28 mouse cellular contexts compared by ENCODE assay signal in the genomic region with DNA sequence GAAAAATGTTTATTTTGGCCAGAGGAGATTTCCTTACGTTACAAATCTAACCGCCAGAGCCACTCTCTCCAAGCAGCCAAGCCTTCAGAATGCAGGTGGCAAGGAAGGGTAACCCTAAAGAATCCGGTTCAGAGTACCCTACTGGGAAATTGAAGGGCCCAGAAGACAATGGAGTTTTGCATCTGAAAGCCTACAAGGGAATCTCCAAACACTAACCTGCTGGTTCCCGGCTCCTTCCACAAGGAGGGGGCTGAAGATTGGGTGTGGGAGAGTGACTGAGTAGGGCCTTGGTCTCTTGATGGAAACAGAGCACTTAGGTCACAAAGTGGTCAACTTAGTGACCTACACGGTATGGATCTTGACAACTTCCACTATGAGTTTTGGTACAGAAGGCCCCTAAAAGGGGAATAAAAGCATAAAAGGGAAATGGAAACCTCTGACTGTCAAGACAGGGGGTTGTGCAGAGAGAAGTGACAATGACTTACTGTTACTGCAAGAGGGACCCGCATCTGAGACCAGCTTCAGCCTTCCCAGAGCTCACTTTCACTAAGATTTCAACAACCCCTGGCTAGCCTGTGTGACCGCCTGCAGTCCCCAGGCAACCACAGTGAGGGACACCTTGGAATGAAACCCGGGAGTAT. TPM values are rescaled to one million over a fixed set of nuclear protein-coding genes. Genes with fewer than 3 reads are reported as not detected.
DNase-seq lines count a peak whose midpoint lies in the region; ATAC-seq and TF ChIP-seq lines count a peak whose summit lies in the region.
"Had no signal": no experiment of that assay in that cellular context is flagged by ENCODE, and none has a peak within 500 bp of the region (broad histone marks: within the 10 kb centered on the region; RNA-seq: fewer than 3 reads in every experiment).

No protein-coding gene starts in this region.

- peak; percentile 32 for DNase-seq in embryo, embryonic 9.5 days (ENCODE audit: extremely low spot score)
- DNase-seq in embryo, embryonic 10 days (ENCODE audit: low spot score), result no peak
- DNase-seq in hindbrain, embryonic 10.5 days (ENCODE audit: low spot score), result no peak
- DNase-seq in ES-E14 (ENCODE audit: low read depth, low spot score), result peak; percentile 56
- no peak for DNase-seq in urinary bladder, postnatal 25 days (ENCODE audit: low spot score)
- no peak for DNase-seq in forebrain, embryonic 11.5 days (ENCODE audit: low spot score)
- DNase-seq: adrenal gland, postnatal 25 days; cerebellum, postnatal 10 days; gastrocnemius, postnatal 10 days; heart, adult 2 months; layer of hippocampus, postnatal 36 days; lung, adult 18-20 months; lung, postnatal 10 days; midbrain, embryonic 14.5 days; right cerebral cortex, adult 18-20 months; right cerebral cortex, postnatal 4 days; thymus, adult 18-20 months; thymus, postnatal 36 days had no signal

- H3K9me3 ChIP-seq in hindbrain, embryonic 15.5 days, result no peaks in the 10 kb centered on the region
- H3K9me3 ChIP-seq in hindbrain, embryonic 10.5 days, result no peaks in the 10 kb centered on the region
- no peaks in the 10 kb centered on the region for H3K9me3 ChIP-seq in ES-E14 (ENCODE audit: control insufficient read depth, insufficient read depth, low read depth, low read length)
- H3K9me3 ChIP-seq in forebrain, embryonic 11.5 days (ENCODE audit: control insufficient read depth, low read length), result no peaks in the 10 kb centered on the region
- H3K9me3 ChIP-seq: hindbrain, embryonic 12.5 days; intestine, embryonic 15.5 days; limb, embryonic 12.5 days; megakaryocyte, embryonic 14.5 days had no signal

- no peaks in the 10 kb centered on the region for H3K36me3 ChIP-seq in hindbrain, embryonic 15.5 days
- H3K36me3 ChIP-seq in hindbrain, embryonic 10.5 days, result no peaks in the 10 kb centered on the region
- H3K36me3 ChIP-seq in ES-E14 (ENCODE audit: control insufficient read depth, insufficient read depth, low read length, poor library complexity, severe bottlenecking), result no peaks in the 10 kb centered on the region
- no peaks in the 10 kb centered on the region for H3K36me3 ChIP-seq in forebrain, embryonic 11.5 days (ENCODE audit: control insufficient read depth, insufficient read depth, low read length)
- H3K36me3 ChIP-seq: hindbrain, embryonic 12.5 days; intestine, embryonic 15.5 days; limb, embryonic 12.5 days had no signal

- no peak overlapping the region for H3K27ac ChIP-seq in hindbrain, embryonic 15.5 days (replicated peaks)
- H3K27ac ChIP-seq in hindbrain, embryonic 10.5 days, result no peak overlapping the region
- H3K27ac ChIP-seq in ES-E14 (ENCODE audit: insufficient read depth, low read depth, low read length, poor library complexity, severe bottlenecking), result no peak overlapping the region
- H3K27ac ChIP-seq in forebrain, embryonic 11.5 days (ENCODE audit: low read depth, low read length), result no peak overlapping the region
- H3K27ac ChIP-seq: heart, adult 2 months; hindbrain, embryonic 12.5 days; intestine, embryonic 15.5 days; limb, embryonic 12.5 days had no signal

- H3K27me3 ChIP-seq in hindbrain, embryonic 15.5 days, result peaks cover 60% of the 10 kb centered on the region
- peaks cover 86% of the 10 kb centered on the region for H3K27me3 ChIP-seq in hindbrain, embryonic 10.5 days (ENCODE audit: insufficient read depth, poor library complexity, severe bottlenecking)
- peaks cover 57% of the 10 kb centered on the region for H3K27me3 ChIP-seq in forebrain, embryonic 11.5 days (ENCODE audit: control insufficient read depth, insufficient read depth, low read length)

- ATAC-seq in hindbrain, embryonic 15.5 days (ENCODE audit: low FRiP score, low read depth), result no peak
- peak; percentile 65 for ATAC-seq in granulocyte monocyte progenitor cell, adult 5-6 weeks (replicated peaks; ENCODE audit: poor library complexity, severe bottlenecking)
- ATAC-seq in forebrain, embryonic 11.5 days (replicated peaks; ENCODE audit: low FRiP score), result no peak
- ATAC-seq: forebrain, embryonic 16.5 days; intestine, embryonic 15.5 days had no signal

- no peak overlapping the region for H3K4me3 ChIP-seq in hindbrain, embryonic 15.5 days
- no peak overlapping the region for H3K4me3 ChIP-seq in hindbrain, embryonic 10.5 days
- H3K4me3 ChIP-seq in ES-E14 (ENCODE audit: insufficient read depth in 1 of 2, low read depth in 1 of 2, low read length in 2 of 2, poor library complexity in 1 of 2, severe bottlenecking in 1 of 2), result no peak overlapping the region
- no peak overlapping the region for H3K4me3 ChIP-seq in forebrain, embryonic 11.5 days (ENCODE audit: low read depth, low read length)
- H3K4me3 ChIP-seq: heart, adult 2 months; hindbrain, embryonic 12.5 days; intestine, embryonic 15.5 days; limb, embryonic 12.5 days; megakaryocyte, embryonic 14.5 days had no signal

- in situ Hi-C loops in ES-E14 (cut with MboI; ENCODE audit: low sequenced_read_pairs in 2 of 2, unreplicated experiment in 2 of 2), result no loop called here

- H3K4me2 ChIP-seq in hindbrain, embryonic 15.5 days, result 0 out of 2 replicates have a peak overlapping the region, but pooled peaks have one; percentile 4
- no peak overlapping the region for H3K4me2 ChIP-seq in forebrain, embryonic 11.5 days (ENCODE audit: low read depth, low read length, severe bottlenecking)
- H3K4me2 ChIP-seq: hindbrain, embryonic 12.5 days; intestine, embryonic 15.5 days; limb, embryonic 12.5 days had no signal

- WGBS in hindbrain, embryonic 15.5 days, result 11% methylated on average over 8 of the region's 8 CpGs
- WGBS in hindbrain, embryonic 10.5 days, result 1% methylated on average over 8 of the region's 8 CpGs
- WGBS in forebrain, embryonic 11.5 days, result 2% methylated on average over 8 of the region's 8 CpGs

- no peak overlapping the region for H3K9ac ChIP-seq in hindbrain, embryonic 15.5 days
- H3K9ac ChIP-seq in ES-E14 (ENCODE audit: insufficient read depth, low read depth, low read length, poor library complexity, severe bottlenecking), result no peak overlapping the region
- no peak overlapping the region for H3K9ac ChIP-seq in forebrain, embryonic 11.5 days (ENCODE audit: low read length)
- H3K9ac ChIP-seq: hindbrain, embryonic 12.5 days; intestine, embryonic 15.5 days; limb, embryonic 12.5 days had no signal

- peaks cover 9% of the 10 kb centered on the region for H3K4me1 ChIP-seq in hindbrain, embryonic 15.5 days (replicated peaks)
- H3K4me1 ChIP-seq in hindbrain, embryonic 10.5 days (replicated peaks), result peaks cover 46% of the 10 kb centered on the region
- peaks cover 0 to 8% of the 10 kb centered on the region in 2 experiments; a peak in 1 of 4 replicates for H3K4me1 ChIP-seq in ES-E14 (ENCODE audit: control insufficient read depth in 2 of 2, insufficient read depth in 2 of 2, low read length in 2 of 2, poor library complexity in 1 of 2)
- peaks cover 7% of the 10 kb centered on the region; the same call in 1 of the 2 replicates for H3K4me1 ChIP-seq in forebrain, embryonic 11.5 days (replicated peaks; ENCODE audit: control insufficient read depth, insufficient read depth, low read length)

TF ChIP-seq in ES-E14, 5 proteins besides CTCF, POLR2A, EP300 and RAD21:
- no peak for TF ChIP-seq HCFC1 (IDR thresholded peaks at IDR 0.05; ENCODE audit: borderline replicate concordance, insufficient read depth, low read length)
- TF ChIP-seq MAFK (IDR thresholded peaks at IDR 0.05; ENCODE audit: insufficient read depth, low read depth, low read length), result no peak
- TF ChIP-seq ZNF384 (IDR thresholded peaks at IDR 0.05; ENCODE audit: low read depth, low read length), result no peak
- no peak for TF ChIP-seq ZC3H11A (IDR thresholded peaks at IDR 0.05; ENCODE audit: borderline replicate concordance, low read depth, low read length)

RNA-seq across cellular contexts. Expression of a gene that starts 6.5 kb away (rescaled TPM):
- 21.9 and 30.8 TPM in 2 replicates for polyA plus RNA-seq in hindbrain, embryonic 15.5 days (2015; fragmentation: Nextera tagmentation; extraction: Ambion mirVana)
- polyA plus RNA-seq in hindbrain, embryonic 10.5 days (2016; fragmentation: Nextera tagmentation; extraction: Ambion mirVana), result 14.5 and 16.9 TPM in 2 replicates
- 0.21 and 0.45 TPM in 2 replicates for total RNA-seq in ES-E14 (2012; rRNA removed)
- total RNA-seq in granulocyte monocyte progenitor cell, adult 5-6 weeks (2014; fragmentation: Nextera tagmentation), result not detected in 2 replicates
- total RNA-seq in granulocyte monocyte progenitor cell, adult 5-6 weeks (2017), result 0.39 TPM in 1 of 2 replicates, not detected in the other
- polyA plus RNA-seq in forebrain, embryonic 11.5 days (2014; fragmentation: Nextera tagmentation; extraction: Ambion mirVana), result 5.3 and 5.4 TPM in 2 replicates
- total RNA-seq: MEL had no signal

RNA-seq across cellular contexts. Expression of a gene that starts 26.4 kb away (rescaled TPM):
- polyA plus RNA-seq in hindbrain, embryonic 15.5 days (2015; fragmentation: Nextera tagmentation; extraction: Ambion mirVana), result not detected in 2 replicates
- polyA plus RNA-seq in hindbrain, embryonic 10.5 days (2016; fragmentation: Nextera tagmentation; extraction: Ambion mirVana), result 0.33 and 0.39 TPM in 2 replicates
- not detected in 2 replicates for total RNA-seq in ES-E14 (2012; rRNA removed)
- not detected in 2 replicates for total RNA-seq in granulocyte monocyte progenitor cell, adult 5-6 weeks (2014; fragmentation: Nextera tagmentation)
- not detected in 2 replicates for total RNA-seq in granulocyte monocyte progenitor cell, adult 5-6 weeks (2017)
- not detected in 2 replicates for polyA plus RNA-seq in forebrain, embryonic 11.5 days (2014; fragmentation: Nextera tagmentation; extraction: Ambion mirVana)
- total RNA-seq: layer of hippocampus, postnatal 36 days; left cerebral cortex, postnatal 14 days; MEL had no signal
- polyA plus RNA-seq: forebrain, embryonic 16.5 days; hindbrain, embryonic 12.5 days; limb, embryonic 12.5 days; neural tube, embryonic 14.5 days had no signal

Comparison
In these comparisons a context has a peak if more than half of its experiments do, and no peak if none do; other contexts are left out.
1. DNase-seq: peak in embryo, embryonic 9.5 days (single experiment) and ES-E14 (single experiment); none in embryo, embryonic 10 days (single experiment), hindbrain, embryonic 10.5 days (single experiment), urinary bladder, postnatal 25 days (single experiment) and forebrain, embryonic 11.5 days (single experiment).